Mouse (Mus musculus) 3T3-L1 (cell line): ENCODE data around the gene Ddost.

ENCODE experiments used
- DNase-seq: peaks from one replicate; pipeline ENCODE4 v3.0.0-alpha.2; 2015; ENCODE audit warnings: low read depth, low spot score

The Ddost gene

GRCm38 (mm10) chr4:138337341-138337740, 32.8 kb downstream of the Ddost start:
- no peak for DNase-seq

- DNase-seq, result peak; percentile 52
These were observed 35.4 kb downstream of the Ddost start for GRCm38 (mm10) chr4:138339963-138340362.

GRCm38 (mm10) chr4:138341393-138341792, 36.9 kb downstream of the Ddost start:
- no peak for DNase-seq

- DNase-seq, result no peak
These were observed 37.5 kb downstream of the Ddost start for GRCm38 (mm10) chr4:138342048-138342447.

- no peak for DNase-seq
These were observed 38.2 kb downstream of the Ddost start for GRCm38 (mm10) chr4:138342778-138343177.

GRCm38 (mm10) chr4:138343341-138343837, 38.9 kb downstream of the Ddost start:
- DNase-seq, result peak; percentile 35

- DNase-seq, result peak; percentile 55
These were observed 40.5 kb downstream of the Ddost start for GRCm38 (mm10) chr4:138344891-138345545.

- DNase-seq, result no peak
These were observed 42.8 kb downstream of the Ddost start for GRCm38 (mm10) chr4:138347280-138347679.

- no peak for DNase-seq
These were observed 44.2 kb downstream of the Ddost start for GRCm38 (mm10) chr4:138348716-138349115.

- no peak for DNase-seq
These were observed 47.3 kb downstream of the Ddost start for GRCm38 (mm10) chr4:138351821-138352220.

GRCm38 (mm10) chr4:138352692-138353091, 48.2 kb downstream of the Ddost start:
- DNase-seq, result no peak

- no peak for DNase-seq
These were observed 49.1 kb downstream of the Ddost start for GRCm38 (mm10) chr4:138353438-138354171.

- no peak for DNase-seq
These were observed 51.0 kb downstream of the Ddost start for GRCm38 (mm10) chr4:138355496-138355895.

- DNase-seq, result peak; percentile 28
These were observed 51.6 kb downstream of the Ddost start for GRCm38 (mm10) chr4:138356141-138356540.

- peak; percentile 77 for DNase-seq
These were observed 52.0 kb downstream of the Ddost start for GRCm38 (mm10) chr4:138356551-138356950.

GRCm38 (mm10) chr4:138358176-138358575, 53.6 kb downstream of the Ddost start:
- no peak for DNase-seq

GRCm38 (mm10) chr4:138361370-138361821, 56.9 kb downstream of the Ddost start:
- no peak for DNase-seq
